Comparison of ENCODE assay signal across 10 mouse cellular contexts in the genomic region with DNA sequence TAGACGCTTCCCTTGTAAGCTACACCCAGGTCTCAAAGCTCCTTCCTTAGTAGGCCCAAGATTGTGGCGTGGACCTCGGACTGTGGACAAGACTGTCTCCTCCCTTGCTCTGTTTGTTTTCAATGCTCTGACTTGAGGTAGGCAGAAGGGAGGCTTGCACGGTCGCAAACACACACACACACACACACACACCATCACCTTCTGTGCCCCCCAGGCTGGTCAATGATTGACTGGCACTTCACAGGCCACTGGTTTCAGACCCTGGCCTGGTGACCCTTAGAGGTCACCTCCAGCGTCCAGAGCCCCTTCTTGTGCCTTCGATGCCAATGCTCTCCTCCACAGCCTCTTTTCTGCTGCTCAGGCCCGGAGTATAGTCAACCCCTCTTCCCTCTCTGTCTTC. TPM values are rescaled to one million over a fixed set of nuclear protein-coding genes. Genes with fewer than 3 reads are reported as not detected.
A peak's percentile ranks its signal among the peaks of the same experiment; 100 is the strongest.
DNase-seq lines count a peak whose midpoint lies in the region; ATAC-seq and TF ChIP-seq lines count a peak whose summit lies in the region.
"Had no signal": no experiment of that assay in that cellular context is flagged by ENCODE, and none has a peak within 500 bp of the region (broad histone marks: within the 10 kb centered on the region; RNA-seq: fewer than 3 reads in every experiment).

No protein-coding gene starts in this region.

- ATAC-seq in lung, embryonic 14.5 days (ENCODE audit: insufficient read depth) = peak; percentile 9; the same call in 1 of the 2 replicates
- 0 out of 2 replicates have a peak, but pooled peaks have one; percentile 31 for ATAC-seq in hindbrain, embryonic 11.5 days (ENCODE audit: low FRiP score)
- peak; percentile 69 for ATAC-seq in kidney, embryonic 16.5 days (ENCODE audit: low FRiP score, low TSS enrichment)
- no peak for ATAC-seq in neural tube, embryonic 15.5 days (ENCODE audit: low FRiP score)
- no peak for ATAC-seq in megakaryocyte, adult 5-6 weeks (ENCODE audit: poor library complexity, severe bottlenecking)

- no peak for TF ChIP-seq POLR2A in lung, adult 2 months (IDR thresholded peaks at IDR 0.05; ENCODE audit: borderline replicate concordance, extremely low read depth, low read depth, low read length)

- H3K9me3 ChIP-seq in lung, embryonic 14.5 days (ENCODE audit: low read depth, low read length) = no peaks in the 10 kb centered on the region
- no peaks in the 10 kb centered on the region for H3K9me3 ChIP-seq in hindbrain, embryonic 11.5 days (ENCODE audit: control insufficient read depth, low read length)
- H3K9me3 ChIP-seq in kidney, embryonic 16.5 days (ENCODE audit: low read length) = no peaks in the 10 kb centered on the region
- no peaks in the 10 kb centered on the region for H3K9me3 ChIP-seq in neural tube, embryonic 15.5 days (replicated peaks)

- intact Hi-C loops in left cerebral cortex, postnatal 10 days (cut with DNase I) = no loop called here

- peak overlapping the region; percentile 51 for H3K4me2 ChIP-seq in lung, embryonic 14.5 days
- no peak overlapping the region; the same call in 1 of the 2 replicates for H3K4me2 ChIP-seq in hindbrain, embryonic 11.5 days (replicated peaks; ENCODE audit: low read depth, low read length)
- peak overlapping the region; percentile 50 for H3K4me2 ChIP-seq in kidney, embryonic 16.5 days (replicated peaks; ENCODE audit: low read depth, low read length)
- H3K4me2 ChIP-seq in neural tube, embryonic 15.5 days = 0 out of 2 replicates have a peak overlapping the region, but pooled peaks have one; percentile 3

- WGBS in lung, embryonic 14.5 days = 40% methylated on average over 8 of the region's 8 CpGs
- 53% methylated on average over 8 of the region's 8 CpGs for WGBS in lung, adult 2 months
- WGBS in hindbrain, embryonic 11.5 days = 38% methylated on average over 8 of the region's 8 CpGs
- 28% methylated on average over 8 of the region's 8 CpGs for WGBS in kidney, embryonic 16.5 days
- 52% methylated on average over 8 of the region's 8 CpGs for WGBS in neural tube, embryonic 15.5 days

- no peaks in the 10 kb centered on the region for H3K27me3 ChIP-seq in lung, embryonic 14.5 days (ENCODE audit: insufficient read depth, low read length)
- H3K27me3 ChIP-seq in hindbrain, embryonic 11.5 days (ENCODE audit: control insufficient read depth, insufficient read depth, low read length) = peaks cover 5% of the 10 kb centered on the region; the same call in 1 of the 2 replicates
- H3K27me3 ChIP-seq in kidney, embryonic 16.5 days (ENCODE audit: insufficient read depth, low read length) = no peaks in the 10 kb centered on the region
- peaks cover 30% of the 10 kb centered on the region for H3K27me3 ChIP-seq in neural tube, embryonic 15.5 days (replicated peaks)

- H3K4me3 ChIP-seq in lung, embryonic 14.5 days (ENCODE audit: low read depth, low read length) = 0 out of 2 replicates have a peak overlapping the region, but pooled peaks have one; percentile 2
- H3K4me3 ChIP-seq in lung, adult 2 months (replicated peaks; ENCODE audit: extremely low read depth, low read depth, low read length) = no peak overlapping the region
- peak overlapping the region; percentile 8; the same call in 1 of the 2 replicates for H3K4me3 ChIP-seq in hindbrain, embryonic 11.5 days (ENCODE audit: low read depth, low read length)
- peak overlapping the region; percentile 15 for H3K4me3 ChIP-seq in kidney, embryonic 16.5 days (ENCODE audit: low read length)
- no peak overlapping the region for H3K4me3 ChIP-seq in neural tube, embryonic 15.5 days (replicated peaks)

- H3K9ac ChIP-seq in lung, embryonic 14.5 days = peak overlapping the region; percentile 39
- H3K9ac ChIP-seq in hindbrain, embryonic 11.5 days (ENCODE audit: low read depth, low read length) = peak overlapping the region; percentile 44
- H3K9ac ChIP-seq in kidney, embryonic 16.5 days (replicated peaks; ENCODE audit: low read length) = peak overlapping the region; percentile 55
- no peak overlapping the region for H3K9ac ChIP-seq in neural tube, embryonic 15.5 days (replicated peaks)

- H3K4me1 ChIP-seq in lung, embryonic 14.5 days (ENCODE audit: insufficient read depth) = peaks cover 15% of the 10 kb centered on the region
- peaks cover 10% of the 10 kb centered on the region for H3K4me1 ChIP-seq in lung, adult 2 months (ENCODE audit: control insufficient read depth, insufficient read depth, low read length)
- H3K4me1 ChIP-seq in hindbrain, embryonic 11.5 days (replicated peaks; ENCODE audit: control insufficient read depth, insufficient read depth, low read length) = peaks cover 4% of the 10 kb centered on the region
- H3K4me1 ChIP-seq in kidney, embryonic 16.5 days (ENCODE audit: insufficient read depth, low read length) = peaks cover 33% of the 10 kb centered on the region
- peaks cover 22% of the 10 kb centered on the region for H3K4me1 ChIP-seq in neural tube, embryonic 15.5 days

- H3K27ac ChIP-seq in lung, embryonic 14.5 days (ENCODE audit: low read depth) = peak overlapping the region; percentile 86
- H3K27ac ChIP-seq in hindbrain, embryonic 11.5 days (ENCODE audit: low read depth, low read length) = no peak overlapping the region
- H3K27ac ChIP-seq in kidney, embryonic 16.5 days (ENCODE audit: low read length) = peak overlapping the region; percentile 94
- peak overlapping the region; percentile 46 for H3K27ac ChIP-seq in neural tube, embryonic 15.5 days (replicated peaks)

- DNase-seq in lung, embryonic 14.5 days = no peak
- no peak for DNase-seq in lung, adult 2 months
- DNase-seq in hindbrain, embryonic 11.5 days (ENCODE audit: low spot score) = no peak
- no peak for DNase-seq in left cerebral cortex, postnatal 10 days (ENCODE audit: extremely low spot score in 1 of 2, low spot score in 2 of 2)
- DNase-seq in spleen, postnatal 4 days (ENCODE audit: low spot score in 2 of 2) = no peak
- DNase-seq: adrenal gland, postnatal 36 days; thymus, adult 2 months had no signal

- no peak for TF ChIP-seq CTCF in lung, embryonic 14.5 days (IDR thresholded peaks at IDR 0.05; ENCODE audit: low read depth)
- TF ChIP-seq CTCF in lung, adult 2 months (IDR thresholded peaks at IDR 0.05; ENCODE audit: insufficient read depth, low read length) = no peak

- no peaks in the 10 kb centered on the region for H3K36me3 ChIP-seq in lung, embryonic 14.5 days (ENCODE audit: insufficient read depth)
- H3K36me3 ChIP-seq in hindbrain, embryonic 11.5 days (ENCODE audit: control insufficient read depth, insufficient read depth, low read length) = no peaks in the 10 kb centered on the region
- H3K36me3 ChIP-seq in kidney, embryonic 16.5 days (ENCODE audit: insufficient read depth, low read length) = no peaks in the 10 kb centered on the region
- H3K36me3 ChIP-seq in neural tube, embryonic 15.5 days = no peaks in the 10 kb centered on the region

RNA-seq across cellular contexts. Expression of gene Erbb2, which starts 3.4 kb away (rescaled TPM):
- 42.7 and 46.5 TPM in 2 replicates for polyA plus RNA-seq in lung, embryonic 14.5 days (2014; fragmentation: Nextera tagmentation; extraction: Ambion mirVana)
- 31.7 and 33.8 TPM in 2 replicates for polyA plus RNA-seq in lung, adult 2 months (2012; rRNA removed)
- 15.5 and 17.2 TPM in 2 replicates for polyA plus RNA-seq in hindbrain, embryonic 11.5 days (2014; fragmentation: Nextera tagmentation; extraction: Ambion mirVana)
- 54.9 and 57.7 TPM in 2 replicates for polyA plus RNA-seq in kidney, embryonic 16.5 days (2015; fragmentation: Nextera tagmentation; extraction: Ambion mirVana)
- 7.3 and 9.4 TPM in 2 replicates for polyA plus RNA-seq in neural tube, embryonic 15.5 days (2015; fragmentation: Nextera tagmentation; extraction: Ambion mirVana)
- total RNA-seq in megakaryocyte, adult 5-6 weeks (2015) = not detected in 2 replicates
- 0.28 TPM in 1 of 2 replicates, not detected in the other for total RNA-seq in megakaryocyte, adult 5-6 weeks (2017)
- 1 to 10 TPM; 2.4 TPM for total RNA-seq in left cerebral cortex, postnatal 10 days (2021)

RNA-seq across cellular contexts. Expression of gene Pgap3, which starts 8.6 kb away (rescaled TPM):
- polyA plus RNA-seq in lung, embryonic 14.5 days (2014; fragmentation: Nextera tagmentation; extraction: Ambion mirVana) = 10.9 and 11.6 TPM in 2 replicates
- polyA plus RNA-seq in lung, adult 2 months (2012; rRNA removed) = 26.6 and 28.1 TPM in 2 replicates
- 4.3 and 4.5 TPM in 2 replicates for polyA plus RNA-seq in hindbrain, embryonic 11.5 days (2014; fragmentation: Nextera tagmentation; extraction: Ambion mirVana)
- polyA plus RNA-seq in kidney, embryonic 16.5 days (2015; fragmentation: Nextera tagmentation; extraction: Ambion mirVana) = 17.6 and 22.3 TPM in 2 replicates
- polyA plus RNA-seq in neural tube, embryonic 15.5 days (2015; fragmentation: Nextera tagmentation; extraction: Ambion mirVana) = 7.4 and 9.6 TPM in 2 replicates
- total RNA-seq in megakaryocyte, adult 5-6 weeks (2015) = 2.1 and 3.3 TPM in 2 replicates
- total RNA-seq in megakaryocyte, adult 5-6 weeks (2017) = 2.2 and 2.7 TPM in 2 replicates
- total RNA-seq in left cerebral cortex, postnatal 10 days (2021) = 10 to 100 TPM in 1 of 2 experiments, 1 to 10 TPM in 1; 8.6 to 10.1 TPM

RNA-seq across cellular contexts. Expression of gene Pnmt, which starts 22.6 kb away (rescaled TPM):
- not detected in 2 replicates for polyA plus RNA-seq in lung, embryonic 14.5 days (2014; fragmentation: Nextera tagmentation; extraction: Ambion mirVana)
- 2.0 and 3.5 TPM in 2 replicates for polyA plus RNA-seq in lung, adult 2 months (2012; rRNA removed)
- polyA plus RNA-seq in hindbrain, embryonic 11.5 days (2014; fragmentation: Nextera tagmentation; extraction: Ambion mirVana) = 0.54 and 0.93 TPM in 2 replicates
- polyA plus RNA-seq in kidney, embryonic 16.5 days (2015; fragmentation: Nextera tagmentation; extraction: Ambion mirVana) = 2.5 and 2.8 TPM in 2 replicates
- polyA plus RNA-seq in neural tube, embryonic 15.5 days (2015; fragmentation: Nextera tagmentation; extraction: Ambion mirVana) = 2.2 and 2.9 TPM in 2 replicates
- not detected in 2 replicates for total RNA-seq in megakaryocyte, adult 5-6 weeks (2015)
- not detected in 2 replicates for total RNA-seq in megakaryocyte, adult 5-6 weeks (2017)
- 1 to 10 TPM in 1 of 2 experiments, under 1 TPM in 1; 0.61 to 1.1 TPM for total RNA-seq in left cerebral cortex, postnatal 10 days (2021)

RNA-seq across cellular contexts. Expression of gene Tcap, which starts 25.3 kb away (rescaled TPM):
- 3.8 TPM in 1 of 2 replicates, not detected in the other for polyA plus RNA-seq in lung, embryonic 14.5 days (2014; fragmentation: Nextera tagmentation; extraction: Ambion mirVana)
- polyA plus RNA-seq in lung, adult 2 months (2012; rRNA removed) = 73.7 and 136 TPM in 2 replicates
- polyA plus RNA-seq in hindbrain, embryonic 11.5 days (2014; fragmentation: Nextera tagmentation; extraction: Ambion mirVana) = 0.53 and 0.54 TPM in 2 replicates
- 2.4 and 2.7 TPM in 2 replicates for polyA plus RNA-seq in kidney, embryonic 16.5 days (2015; fragmentation: Nextera tagmentation; extraction: Ambion mirVana)
- polyA plus RNA-seq in neural tube, embryonic 15.5 days (2015; fragmentation: Nextera tagmentation; extraction: Ambion mirVana) = 1.4 and 1.7 TPM in 2 replicates
- total RNA-seq in megakaryocyte, adult 5-6 weeks (2015) = not detected in 2 replicates
- not detected in 2 replicates for total RNA-seq in megakaryocyte, adult 5-6 weeks (2017)
- 1 to 10 TPM; 5.4 to 6.9 TPM for total RNA-seq in left cerebral cortex, postnatal 10 days (2021)

RNA-seq across cellular contexts. Expression of gene Mien1, which starts 29.9 kb away (rescaled TPM):
- polyA plus RNA-seq in lung, embryonic 14.5 days (2014; fragmentation: Nextera tagmentation; extraction: Ambion mirVana) = 62.9 and 65.3 TPM in 2 replicates
- 44.8 and 58.0 TPM in 2 replicates for polyA plus RNA-seq in lung, adult 2 months (2012; rRNA removed)
- 152 and 167 TPM in 2 replicates for polyA plus RNA-seq in hindbrain, embryonic 11.5 days (2014; fragmentation: Nextera tagmentation; extraction: Ambion mirVana)
- 108 and 113 TPM in 2 replicates for polyA plus RNA-seq in kidney, embryonic 16.5 days (2015; fragmentation: Nextera tagmentation; extraction: Ambion mirVana)
- polyA plus RNA-seq in neural tube, embryonic 15.5 days (2015; fragmentation: Nextera tagmentation; extraction: Ambion mirVana) = 243 and 278 TPM in 2 replicates
- 56.6 and 65.4 TPM in 2 replicates for total RNA-seq in megakaryocyte, adult 5-6 weeks (2015)
- total RNA-seq in megakaryocyte, adult 5-6 weeks (2017) = 31.5 and 38.0 TPM in 2 replicates
- total RNA-seq in left cerebral cortex, postnatal 10 days (2021) = 100 to 1,000 TPM; 104 to 117 TPM

Comparison
In these comparisons a context has a peak if more than half of its experiments do, and no peak if none do; other contexts are left out.
1. H3K4me3 ChIP-seq: peak in lung, embryonic 14.5 days (single experiment), hindbrain, embryonic 11.5 days (single experiment) and kidney, embryonic 16.5 days (single experiment); none in lung, adult 2 months (single experiment) and neural tube, embryonic 15.5 days (single experiment).
2. ATAC-seq: peak in lung, embryonic 14.5 days (single experiment), hindbrain, embryonic 11.5 days (single experiment) and kidney, embryonic 16.5 days (single experiment); none in neural tube, embryonic 15.5 days (single experiment) and megakaryocyte, adult 5-6 weeks (single experiment).